Mouse (Mus musculus) gastrocnemius, adult 2 months (tissue): ENCODE data around the gene Spam1. TPM values are rescaled to one million over a fixed set of nuclear protein-coding genes. Genes with fewer than 3 reads are reported as not detected.

Experiments used
- DNase-seq: peaks from one replicate; pipeline ENCODE4 v3.0.0; 2022
- H3K27ac ChIP-seq: fragments of 200-600 bp; 2 replicates; pipeline ENCODE4 v1.8.1; 2022; ENCODE audit warnings: mild to moderate bottlenecking
- H3K4me3 ChIP-seq: fragments of 200-600 bp; 2 replicates; pipeline ENCODE4 v1.8.1; 2022; ENCODE audit warnings: mild to moderate bottlenecking, moderate library complexity
- CTCF ChIP-seq: fragments of 200-600 bp; IDR thresholded peaks from 2 replicates; pipeline ENCODE4 v1.8.1; 2022; ENCODE audit warnings: antibody characterized with exemption, mild to moderate bottlenecking, moderate library complexity
- intact Hi-C: fragments of 180-260 bp; cut with DNase I; formaldehyde crosslinking; loops from one replicate; pipeline ENCODE4 v1.15.1; 2025
- long read RNA-seq, 2 experiments: library from polyadenylated mRNA; stranded (forward); transcript quantifications; one replicate each; pipeline ENCODE4 v2.0.0; 2021
- total RNA-seq, 2 experiments: library from RNA; stranded (reverse); gene quantifications; 2 replicates each; pipeline ENCODE4 v1.2.3; 2021

Gene Spam1
- not detected for total RNA-seq
- long read RNA-seq, experiment 1 = 0 reads
- long read RNA-seq, experiment 2 = 0 reads

- intact Hi-C loops = no loop called here
- TF ChIP-seq CTCF = no peak
- H3K27ac ChIP-seq = no peak within 1 kb of the TSS
Measured at GRCm38 (mm10) chr6:24790888-24791287, at the start of gene Spam1. Spam1 (plus strand) TSS chr6:24791188.

GRCm38 (mm10) chr6:24748029-24748428 is 43.0 kb upstream of the Spam1 start, which contains the start of gene Hyal4:
Hyal4 (plus strand) TSS chr6:24748329.
- intact Hi-C loops = no loop called here
- Histone ChIP-seq H3K27ac (no peak within 1 kb of the TSS), H3K4me3 (no peak within 1 kb of the TSS)
- TF ChIP-seq CTCF = no peak
- no peak for DNase-seq

More at GRCm38 (mm10) chr6:24790888-24791287, at the start of gene Spam1:
- DNase-seq = no peak
- H3K4me3 ChIP-seq = no peak within 1 kb of the TSS

- Histone ChIP-seq H3K27ac (no peak overlapping the region), H3K4me3 (no peak overlapping the region)
- intact Hi-C loops = no loop called here
- TF ChIP-seq CTCF = no peak
- no peak for DNase-seq
Measured at GRCm38 (mm10) chr6:24759281-24759680, 31.7 kb upstream of the Spam1 start.

GRCm38 (mm10) chr6:24766261-24766660 is 24.7 kb upstream of the Spam1 start:
- no peak overlapping the region for H3K4me3 ChIP-seq
- no peak for DNase-seq
- no peak overlapping the region for H3K27ac ChIP-seq
- intact Hi-C loops = no loop called here
- no peak for TF ChIP-seq CTCF

- no peak overlapping the region for H3K27ac ChIP-seq
- TF ChIP-seq CTCF = no peak
- DNase-seq = no peak
- intact Hi-C loops = no loop called here
- H3K4me3 ChIP-seq = no peak overlapping the region
Measured at GRCm38 (mm10) chr6:24779182-24779581, 11.8 kb upstream of the Spam1 start.

GRCm38 (mm10) chr6:24822070-24822469 is 31.1 kb downstream of the Spam1 start:
- no peak overlapping the region for H3K4me3 ChIP-seq
- no peak for TF ChIP-seq CTCF
- DNase-seq = no peak
- intact Hi-C loops = no loop called here
- H3K27ac ChIP-seq = no peak overlapping the region

Other genes with a start within 250 kb of the Spam1 start
- gene Lmod2, start 193.4 kb upstream of the Spam1 start, total RNA-seq = 100 to 1,000 TPM; 105 to 286 TPM
- gene Wasl, start 126.2 kb upstream of the Spam1 start, total RNA-seq = 10 to 100 TPM; 15.3 to 18.1 TPM
- gene Hyal6, start 57.9 kb upstream of the Spam1 start, total RNA-seq = not detected
- gene Hyal4, start 42.9 kb upstream of the Spam1 start, total RNA-seq = not detected
- gene Hyal5, start 66.8 kb downstream of the Spam1 start, total RNA-seq = not detected
- under 1 TPM; 0.06 to 0.23 TPM for gene Tmem229a, start 165.1 kb downstream of the Spam1 start, total RNA-seq